Mouse (Mus musculus): ENCODE measurements around the gene Rgs17.
A peak's percentile ranks its signal among the peaks of the same experiment; 100 is the strongest.
"Not testable (repeated sequence)": the region's sequence is repeated elsewhere in the genome, so short reads cannot be mapped to it uniquely, and the experiment has no call there.

Rgs17 gene

GRCm38 (mm10) chr10:5922294-5922828 is at the start of gene Rgs17:
Gene Rgs17, minus strand, starts transcription at chr10:5922400.
- no peak for DNase-seq (ENCODE audit: low read depth)

GRCm38 (mm10) chr10:5967655-5968054 is 45.5 kb upstream of the Rgs17 start:
- peak; percentile 78 for DNase-seq (ENCODE audit: low read depth)

GRCm38 (mm10) chr10:5953787-5954186 is 31.6 kb upstream of the Rgs17 start:
- not testable (repeated sequence) for DNase-seq (ENCODE audit: low read depth)

- DNase-seq (ENCODE audit: low read depth), result no peak
Measured at GRCm38 (mm10) chr10:5924261-5924660, 2.1 kb upstream of the Rgs17 start.

GRCm38 (mm10) chr10:5923096-5923495 is 896 bp upstream of the Rgs17 start:
- DNase-seq (ENCODE audit: low read depth), result no peak

GRCm38 (mm10) chr10:5921771-5922170 is 429 bp downstream of the Rgs17 start:
- no peak for DNase-seq (ENCODE audit: low read depth)

GRCm38 (mm10) chr10:5921031-5921551 is 1.1 kb downstream of the Rgs17 start:
- DNase-seq (ENCODE audit: low read depth), result no peak

GRCm38 (mm10) chr10:5904399-5904798 is 17.8 kb downstream of the Rgs17 start:
- no peak for DNase-seq (ENCODE audit: low read depth)

GRCm38 (mm10) chr10:5901777-5902176 is 20.4 kb downstream of the Rgs17 start:
- no peak for DNase-seq (ENCODE audit: low read depth)

- DNase-seq (ENCODE audit: low read depth), result no peak
Measured at GRCm38 (mm10) chr10:5900731-5901130, 21.5 kb downstream of the Rgs17 start.

GRCm38 (mm10) chr10:5877106-5877505 is 45.1 kb downstream of the Rgs17 start:
- no peak for DNase-seq (ENCODE audit: low read depth)

- no peak for DNase-seq (ENCODE audit: low read depth)
Measured at GRCm38 (mm10) chr10:5871081-5871480, 51.1 kb downstream of the Rgs17 start.

- DNase-seq (ENCODE audit: low read depth), result peak; percentile 56
Measured at GRCm38 (mm10) chr10:5867981-5868552, 54.1 kb downstream of the Rgs17 start.

- DNase-seq (ENCODE audit: low read depth), result peak; percentile 38
Measured at GRCm38 (mm10) chr10:5865996-5866395, 56.2 kb downstream of the Rgs17 start.

- no peak for DNase-seq (ENCODE audit: low read depth)
Measured at GRCm38 (mm10) chr10:5862669-5863068, 59.5 kb downstream of the Rgs17 start.

GRCm38 (mm10) chr10:5860849-5861248 is 61.4 kb downstream of the Rgs17 start:
- no peak for DNase-seq (ENCODE audit: low read depth)

GRCm38 (mm10) chr10:5859729-5860128 is 62.5 kb downstream of the Rgs17 start:
- DNase-seq (ENCODE audit: low read depth), result peak; percentile 15

GRCm38 (mm10) chr10:5857996-5858549 is 64.1 kb downstream of the Rgs17 start:
- DNase-seq (ENCODE audit: low read depth), result no peak

GRCm38 (mm10) chr10:5853290-5853868 is 68.8 kb downstream of the Rgs17 start:
- DNase-seq (ENCODE audit: low read depth), result no peak

GRCm38 (mm10) chr10:5846939-5847338 is 75.3 kb downstream of the Rgs17 start:
- peak; percentile 54 for DNase-seq (ENCODE audit: low read depth)

- DNase-seq (ENCODE audit: low read depth), result peak; percentile 89
Measured at GRCm38 (mm10) chr10:5841369-5841768, 80.8 kb downstream of the Rgs17 start.

GRCm38 (mm10) chr10:5826336-5827025 is 95.7 kb downstream of the Rgs17 start:
- DNase-seq (ENCODE audit: low read depth), result no peak

GRCm38 (mm10) chr10:5824779-5825178 is 97.4 kb downstream of the Rgs17 start:
- DNase-seq (ENCODE audit: low read depth), result peak; percentile 92
